Mouse (Mus musculus) liver, embryonic 18 days (tissue): ENCODE results near the gene Gm11639. TPM values are rescaled to one million over a fixed set of nuclear protein-coding genes. Genes with fewer than 3 reads are reported as not detected.

ENCODE experiments used
- polyA plus RNA-seq: library from polyadenylated mRNA; depleted of rRNA; stranded (reverse); fragments of >200 nt; gene quantifications from 2 replicates; pipeline ENCODE4 v1.2.3, GENCODE M21; 2012; rRNA removed

The Gm11639 gene
- polyA plus RNA-seq = 0.01 and 0.05 TPM in 2 replicates

GRCm38 (mm10) chr11:104685548-104685947 lies at the start of gene Gm11639:
Gene Gm11639, plus strand, starts transcription at chr11:104685707.

GRCm38 (mm10) chr11:105063292-105063691 lies 377.8 kb downstream of the Gm11639 start, which contains the start of gene Efcab3:
Gene Efcab3, plus strand, starts transcription at chr11:105063592.

GRCm38 (mm10) chr11:105125735-105126519 lies 440.4 kb downstream of the Gm11639 start, which contains the start of gene Mettl2:
Gene Mettl2, plus strand, starts transcription at chr11:105126425.

GRCm38 (mm10) chr11:105146593-105146992 lies 461.1 kb downstream of the Gm11639 start, which contains the start of gene Gm10842:
Gene Gm10842, plus strand, starts transcription at chr11:105146893.

Other genes with a start within 250 kb of the Gm11639 start
- gene Kansl1, start 216.8 kb upstream of the Gm11639 start, polyA plus RNA-seq = 11.8 and 15.8 TPM in 2 replicates
- 7.4 and 8.0 TPM in 2 replicates for gene Cdc27, start 135.1 kb upstream of the Gm11639 start, polyA plus RNA-seq
- 3.4 and 5.6 TPM in 2 replicates for gene Myl4, start 135.0 kb upstream of the Gm11639 start, polyA plus RNA-seq
- 9.5 and 11.5 TPM in 2 replicates for gene Itgb3, start 77.7 kb upstream of the Gm11639 start, polyA plus RNA-seq